Comparison of ENCODE assay signal across 14 mouse cellular contexts in genomic region chr3:34637481-34637880, GRCm38 (mm10). TPM values are rescaled to one million over a fixed set of nuclear protein-coding genes. Genes with fewer than 3 reads are reported as not detected.
DNase-seq lines count a peak whose midpoint lies in the region; ATAC-seq and TF ChIP-seq lines count a peak whose summit lies in the region.
"Had no signal": no experiment of that assay in that cellular context is flagged by ENCODE, and none has a peak within 500 bp of the region (broad histone marks: within the 10 kb centered on the region; RNA-seq: fewer than 3 reads in every experiment).

No protein-coding gene starts in this region.

- no peaks in the 10 kb centered on the region for H3K36me3 ChIP-seq in forebrain, embryonic 15.5 days
- H3K36me3 ChIP-seq in hindbrain, postnatal 0 days (ENCODE audit: insufficient read depth, low read length), result no peaks in the 10 kb centered on the region
- no peaks in the 10 kb centered on the region for H3K36me3 ChIP-seq in kidney, adult 2 months (ENCODE audit: control insufficient read depth, insufficient read depth, low read length)
- H3K36me3 ChIP-seq: embryonic facial prominence, embryonic 13.5 days; kidney, embryonic 15.5 days had no signal

- no peaks in the 10 kb centered on the region for H3K9me3 ChIP-seq in forebrain, embryonic 15.5 days
- no peaks in the 10 kb centered on the region for H3K9me3 ChIP-seq in hindbrain, postnatal 0 days (ENCODE audit: low read length)
- H3K9me3 ChIP-seq: embryonic facial prominence, embryonic 13.5 days; kidney, embryonic 15.5 days had no signal

- H3K4me1 ChIP-seq in forebrain, embryonic 15.5 days, result peaks cover 44% of the 10 kb centered on the region
- peaks cover 4% of the 10 kb centered on the region; the same call in 1 of the 2 replicates for H3K4me1 ChIP-seq in hindbrain, postnatal 0 days (ENCODE audit: insufficient read depth, low read length)
- H3K4me1 ChIP-seq in kidney, adult 2 months (ENCODE audit: control insufficient read depth, insufficient read depth, low read length), result no peaks in the 10 kb centered on the region
- H3K4me1 ChIP-seq in lung, adult 2 months (ENCODE audit: control insufficient read depth, insufficient read depth, low read length), result no peaks in the 10 kb centered on the region

- TF ChIP-seq CTCF in hindbrain, postnatal 0 days (IDR thresholded peaks at IDR 0.05; ENCODE audit: low read depth), result no peak
- no peak for TF ChIP-seq CTCF in kidney, adult 2 months (conservative IDR thresholded peaks at IDR 0.05; ENCODE audit: insufficient read depth, insufficient read length, low read depth, low read length)
- TF ChIP-seq CTCF in lung, adult 2 months (IDR thresholded peaks at IDR 0.05; ENCODE audit: insufficient read depth, low read length), result no peak

- no peak overlapping the region for H3K9ac ChIP-seq in forebrain, embryonic 15.5 days (replicated peaks)
- H3K9ac ChIP-seq in hindbrain, postnatal 0 days (replicated peaks; ENCODE audit: low read length), result no peak overlapping the region
- H3K9ac ChIP-seq: embryonic facial prominence, embryonic 13.5 days; kidney, embryonic 15.5 days had no signal

- no peaks in the 10 kb centered on the region for H3K27me3 ChIP-seq in forebrain, embryonic 15.5 days
- no peaks in the 10 kb centered on the region for H3K27me3 ChIP-seq in hindbrain, postnatal 0 days (ENCODE audit: insufficient read depth, low read length)
- H3K27me3 ChIP-seq in kidney, adult 2 months (replicated peaks; ENCODE audit: control insufficient read depth, insufficient read depth, low read length), result peaks cover 6% of the 10 kb centered on the region

- DNase-seq in embryo, embryonic 11 days, result peak; percentile 11
- no peak for DNase-seq in embryo, embryonic 10 days (ENCODE audit: low spot score)
- peak; percentile 2 for DNase-seq in hindbrain, postnatal 0 days (ENCODE audit: low spot score)
- DNase-seq in retina, embryonic 14.5 days (ENCODE audit: low spot score), result peak; percentile 32
- DNase-seq in frontal cortex, adult 2 months (ENCODE audit: extremely low spot score in 1 of 2, low spot score in 1 of 2), result no peak
- DNase-seq in kidney, adult 2 months, result no peak
- no peak for DNase-seq in lung, adult 2 months
- DNase-seq: cerebellum, adult 9-11 months had no signal

- WGBS in forebrain, embryonic 15.5 days, result 17% methylated on average over 5 of the region's 5 CpGs
- 27% methylated on average over 5 of the region's 5 CpGs for WGBS in hindbrain, postnatal 0 days
- WGBS in kidney, adult 2 months, result 49% methylated on average over 5 of the region's 5 CpGs
- WGBS in lung, adult 2 months, result 38% methylated on average over 5 of the region's 5 CpGs

- peak overlapping the region; percentile 72 for H3K4me2 ChIP-seq in forebrain, embryonic 15.5 days (replicated peaks)
- 0 out of 2 replicates have a peak overlapping the region, but pooled peaks have one; percentile 57 for H3K4me2 ChIP-seq in hindbrain, postnatal 0 days (ENCODE audit: low read depth, low read length)
- H3K4me2 ChIP-seq: kidney, embryonic 15.5 days; liver, embryonic 11.5 days had no signal

- peak overlapping the region; percentile 90 for H3K27ac ChIP-seq in forebrain, embryonic 15.5 days (replicated peaks)
- H3K27ac ChIP-seq in hindbrain, postnatal 0 days, result 0 out of 2 replicates have a peak overlapping the region, but pooled peaks have one; percentile 20
- no peak overlapping the region for H3K27ac ChIP-seq in kidney, adult 2 months (ENCODE audit: insufficient read depth, low read depth, low read length)
- H3K27ac ChIP-seq: embryonic facial prominence, embryonic 13.5 days; kidney, embryonic 15.5 days had no signal

- ATAC-seq in forebrain, embryonic 15.5 days (replicated peaks), result no peak
- no peak for ATAC-seq in hindbrain, postnatal 0 days

- TF ChIP-seq POLR2A in kidney, adult 2 months (IDR thresholded peaks at IDR 0.05; ENCODE audit: low read depth, low read length), result no peak
- TF ChIP-seq POLR2A in lung, adult 2 months (IDR thresholded peaks at IDR 0.05; ENCODE audit: borderline replicate concordance, extremely low read depth, low read depth, low read length), result no peak

- H3K4me3 ChIP-seq in forebrain, embryonic 15.5 days, result no peak overlapping the region
- no peak overlapping the region for H3K4me3 ChIP-seq in hindbrain, postnatal 0 days (ENCODE audit: low read length)
- no peak overlapping the region for H3K4me3 ChIP-seq in kidney, adult 2 months (ENCODE audit: insufficient read depth, low read depth, low read length)
- no peak overlapping the region for H3K4me3 ChIP-seq in lung, adult 2 months (replicated peaks; ENCODE audit: extremely low read depth, low read depth, low read length)
- H3K4me3 ChIP-seq: embryonic facial prominence, embryonic 13.5 days; kidney, embryonic 15.5 days; megakaryocyte, embryonic 14.5 days had no signal

RNA-seq across cellular contexts. Expression of gene Sox2, which starts 12.7 kb away (rescaled TPM):
- 39.7 and 42.3 TPM in 2 replicates for polyA plus RNA-seq in forebrain, embryonic 15.5 days (2015; fragmentation: Nextera tagmentation; extraction: Ambion mirVana)
- total RNA-seq in hindbrain, postnatal 0 days (2014; rRNA removed), result 68.1 and 80.2 TPM in 2 replicates
- polyA plus RNA-seq in hindbrain, postnatal 0 days (2015; fragmentation: Nextera tagmentation; extraction: Ambion mirVana), result 22.6 and 26.3 TPM in 2 replicates
- 42.7 and 44.8 TPM in 2 replicates for polyA plus RNA-seq in frontal cortex, adult 2 months (2012; rRNA removed)
- polyA plus RNA-seq in kidney, adult 2 months (2012; rRNA removed), result 0.03 TPM in 1 of 2 replicates, not detected in the other
- 14.2 and 16.0 TPM in 2 replicates for polyA plus RNA-seq in lung, adult 2 months (2012; rRNA removed)
- polyA plus RNA-seq: gonadal fat pad, adult 2 months had no signal

Comparison
In these comparisons a context has a peak if more than half of its experiments do, and no peak if none do; other contexts are left out.
1. DNase-seq: peak in embryo, embryonic 11 days (single experiment), hindbrain, postnatal 0 days (single experiment) and retina, embryonic 14.5 days (single experiment); none in embryo, embryonic 10 days (single experiment), frontal cortex, adult 2 months (0 of 2), kidney, adult 2 months (single experiment) and lung, adult 2 months (single experiment).
2. RNA of gene Sox2, which starts 12.7 kb away (polyA plus RNA-seq): 42.7 to 44.8 TPM in frontal cortex, adult 2 months, 39.7 to 42.3 TPM in forebrain, embryonic 15.5 days, 22.6 to 26.3 TPM in hindbrain, postnatal 0 days and 14.2 to 16.0 TPM in lung, adult 2 months; 0.03 TPM in kidney, adult 2 months; every median in the first group is over 10 times any median in the second.